Mouse (Mus musculus) small intestine, adult 2 months (tissue): ENCODE results near the gene Ubald1.

ENCODE experiments used
- CTCF ChIP-seq: fragments of 200-500 bp; IDR thresholded peaks from 2 replicates; pipeline ENCODE4 v1.5.1; 2012; ENCODE audit warnings: low read depth, mild to moderate bottlenecking, control low read depth, inconsistent platforms, low read length, moderate library complexity, mixed read lengths; ENCODE audit not compliant: insufficient replicate concordance, insufficient read length; ENCODE audit errors: extremely low read depth
- POLR2A ChIP-seq: fragments of 200-500 bp; IDR thresholded peaks from 2 replicates; pipeline ENCODE4 v1.6.1; 2012; ENCODE audit warnings: low read depth, mild to moderate bottlenecking, control low read depth, inconsistent platforms, low read length, moderate library complexity

DNA sequence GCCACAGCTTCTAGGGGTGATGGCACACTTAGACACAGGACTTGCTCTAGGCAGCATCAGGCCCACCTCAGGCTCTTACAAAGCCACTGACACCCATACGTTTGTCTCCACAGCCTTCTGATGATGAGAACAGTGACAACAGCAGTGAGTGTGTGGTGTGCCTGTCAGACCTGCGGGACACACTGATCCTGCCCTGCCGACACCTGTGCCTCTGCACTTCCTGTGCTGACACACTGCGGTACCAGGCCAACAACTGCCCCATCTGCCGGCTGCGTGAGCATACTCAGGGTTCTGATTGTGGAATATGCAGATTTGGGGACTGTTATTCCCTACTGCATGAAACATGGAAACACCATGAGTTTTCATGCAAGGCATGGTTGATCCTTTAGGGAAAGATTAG lies 42.4 kb upstream of the Ubald1 start:
- TF ChIP-seq CTCF (no peak), POLR2A (no peak)
